Mouse (Mus musculus) layer of hippocampus, postnatal 36 days (tissue): ENCODE measurements around the gene Clpx. TPM values are rescaled to one million over a fixed set of nuclear protein-coding genes. Genes with fewer than 3 reads are reported as not detected.

Source experiments
- DNase-seq, 2 experiments: peaks; one replicate each; pipeline ENCODE4 v3.0.0; 2022
- total RNA-seq, 2 experiments: library from RNA; stranded (reverse); gene quantifications; 2 replicates each; pipeline ENCODE4 v1.2.3; 2021

Gene Clpx
- total RNA-seq, 2 experiments from 2014 or later: 31.8 to 32.2 TPM

DNA sequence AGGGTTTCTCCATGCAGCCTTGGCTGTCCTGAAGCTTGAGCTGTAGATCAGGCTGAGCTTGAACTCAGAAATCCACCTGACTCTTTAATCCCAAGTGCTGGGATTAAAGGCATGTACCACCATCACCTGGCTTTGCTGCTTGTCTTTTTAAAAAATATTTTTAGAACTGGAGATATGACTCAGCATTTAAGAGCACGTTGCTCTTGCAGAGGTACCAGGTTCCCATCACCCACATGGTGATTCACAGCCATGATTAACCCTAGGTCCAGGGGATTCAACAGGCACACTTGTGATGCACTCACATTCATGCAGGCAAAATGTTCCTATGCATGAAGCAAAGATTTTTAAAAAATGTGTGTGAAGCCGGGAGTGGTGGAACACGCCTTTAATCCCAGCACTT lies 1.6 kb upstream of the Clpx start:
- no peak for DNase-seq

- DNase-seq: no peak
These were observed 941 bp upstream of the Clpx start for GRCm38 (mm10) chr9:65293119-65293518.

DNA sequence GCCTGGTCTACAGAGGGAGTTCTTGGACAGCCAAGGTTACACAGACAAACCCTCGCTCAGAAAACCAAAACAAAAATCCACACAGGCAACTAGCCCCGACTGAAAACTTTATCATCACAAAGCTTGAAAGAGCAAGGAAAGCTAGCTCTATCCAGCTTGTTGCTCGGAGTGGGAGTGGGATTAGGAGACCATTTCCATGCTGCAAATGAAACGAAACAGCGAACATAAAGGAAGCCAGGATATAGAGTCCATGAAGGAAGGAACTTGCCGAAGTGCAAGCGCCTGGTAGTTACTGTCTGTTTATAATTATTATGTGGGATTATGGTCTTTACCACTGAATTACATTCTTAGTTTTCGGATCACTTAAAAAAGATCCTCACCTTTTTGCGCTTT lies 484 bp upstream of the Clpx start:
- no peak for DNase-seq

DNA sequence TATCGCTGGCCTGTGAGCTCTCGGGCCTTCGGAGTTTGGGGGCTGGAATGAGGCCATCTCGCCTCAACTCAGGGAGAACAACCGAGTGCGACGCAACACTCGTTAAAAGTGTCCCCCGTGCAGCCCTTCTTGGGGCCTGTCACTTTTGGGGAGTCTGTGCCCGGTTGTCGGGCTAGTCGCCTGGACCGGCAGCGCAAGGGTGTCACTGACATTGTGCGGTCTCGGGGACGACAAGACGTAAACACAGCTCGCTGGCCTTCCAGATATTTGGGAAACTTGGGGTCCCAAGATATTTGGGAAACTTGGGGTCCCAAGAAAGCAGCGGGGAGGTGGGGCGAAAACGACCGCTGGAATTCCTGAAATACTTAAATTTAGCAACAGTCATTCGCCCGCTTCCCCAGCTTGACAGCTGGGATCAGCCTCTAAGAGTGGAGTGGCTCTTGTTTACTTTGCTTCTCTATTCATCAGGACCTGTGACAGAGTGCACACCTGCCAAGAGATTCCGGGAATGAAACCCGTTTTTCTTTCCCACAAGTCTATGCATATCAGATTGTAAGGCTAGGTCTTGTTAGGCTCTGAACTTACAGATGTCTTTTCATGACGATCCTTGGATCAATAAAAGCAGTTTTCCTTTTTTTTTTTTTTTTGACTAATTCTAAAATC lies 787 bp downstream of the Clpx start:
- DNase-seq: no peak

- DNase-seq: no peak
These were observed 3.0 kb downstream of the Clpx start for GRCm38 (mm10) chr9:65297056-65297455.

DNA sequence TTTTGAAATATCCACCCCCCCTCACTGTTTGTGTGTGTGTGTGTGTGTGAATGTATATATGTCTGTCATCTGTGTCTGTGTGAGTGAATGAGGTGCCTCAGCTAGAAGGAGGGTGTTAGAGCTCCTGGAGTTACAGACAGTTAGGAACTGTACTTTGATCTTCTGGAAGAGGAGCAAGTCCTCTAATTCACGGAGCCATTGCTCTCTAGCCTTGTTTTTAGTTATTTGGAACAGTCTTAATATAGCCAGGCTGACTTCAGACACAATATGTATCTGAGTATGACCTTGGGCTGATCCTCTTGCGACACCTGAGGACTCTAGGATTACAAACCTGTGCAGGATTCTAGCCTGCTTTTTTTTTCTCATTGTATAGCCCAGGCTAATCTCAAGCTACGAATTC lies 4.7 kb downstream of the Clpx start:
- DNase-seq: no peak

GRCm38 (mm10) chr9:65299650-65300049 lies 5.6 kb downstream of the Clpx start:
- no peak for DNase-seq

DNA sequence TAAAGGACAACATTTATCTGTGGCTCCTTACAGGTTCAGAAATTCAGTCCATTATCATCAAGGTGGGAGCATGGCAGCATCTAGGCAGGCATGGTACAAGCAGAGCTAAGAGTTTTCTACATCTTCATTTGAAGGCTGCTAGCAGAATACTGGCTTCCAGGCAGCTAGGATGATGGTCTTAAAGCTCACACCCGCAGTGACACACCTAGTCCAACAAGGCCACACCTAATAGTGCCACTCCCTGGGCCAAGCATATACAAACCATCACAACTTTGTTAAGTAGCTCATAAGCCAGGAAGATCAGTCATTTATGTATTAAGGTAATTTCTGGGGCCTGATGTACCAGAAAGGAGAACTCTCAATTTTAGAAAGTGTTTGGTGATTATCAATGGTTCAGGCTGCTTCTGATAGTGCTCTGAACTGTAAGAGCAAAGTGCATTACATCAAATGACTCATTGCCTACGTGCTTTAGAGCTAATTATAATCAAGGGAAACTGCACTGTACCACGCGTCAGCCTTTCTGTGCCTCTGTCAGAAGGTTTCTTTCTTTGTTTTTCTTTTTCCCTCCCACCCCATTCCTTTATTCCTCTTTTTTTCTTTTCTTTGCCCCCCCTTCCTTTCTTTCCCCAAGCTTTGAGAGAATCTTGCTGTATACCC lies 8.4 kb downstream of the Clpx start:
- no peak for DNase-seq

- DNase-seq: no peak
These were observed 9.5 kb downstream of the Clpx start for GRCm38 (mm10) chr9:65303586-65303985.

GRCm38 (mm10) chr9:65304300-65304699 lies 10.2 kb downstream of the Clpx start:
- DNase-seq: no peak

DNA sequence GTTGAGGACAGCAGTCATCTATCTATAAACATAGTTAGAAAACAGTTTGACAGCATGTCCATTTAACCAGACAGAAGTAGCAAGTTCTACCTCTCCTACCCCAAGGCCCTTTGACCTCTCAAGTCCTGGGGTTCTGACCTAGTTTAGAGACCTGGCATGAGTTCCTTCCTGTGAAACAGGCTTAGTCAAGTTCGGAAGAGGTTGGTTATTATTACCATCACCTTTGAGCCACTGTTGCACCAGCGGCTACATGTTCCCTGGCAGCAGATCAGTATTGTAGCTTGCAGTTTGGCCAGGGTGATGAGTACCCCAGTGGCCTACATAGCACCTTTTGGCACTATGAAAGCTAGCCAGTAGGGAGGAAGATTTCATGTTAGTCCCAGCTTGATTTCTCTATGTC lies 12.6 kb downstream of the Clpx start:
- DNase-seq: no peak

DNA sequence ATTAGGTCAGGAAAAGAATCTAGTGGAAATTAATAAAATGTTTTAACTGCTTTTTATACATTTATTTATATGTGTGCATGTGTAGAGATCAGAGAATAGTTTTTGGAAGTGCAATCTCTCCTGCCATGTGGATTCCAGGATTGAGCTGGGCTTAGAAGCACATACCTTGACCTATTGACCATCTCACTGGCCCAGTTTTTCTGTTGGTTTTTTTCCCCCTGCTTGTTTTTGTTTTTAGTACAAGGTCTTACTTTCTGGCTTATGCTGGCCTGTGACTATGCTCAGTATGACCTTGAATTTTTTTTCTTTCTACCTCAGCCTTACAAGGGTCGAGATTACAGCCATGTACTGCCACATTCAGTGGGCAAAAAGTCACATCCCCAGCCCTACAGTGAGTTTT lies 14.0 kb downstream of the Clpx start:
- DNase-seq: no peak

GRCm38 (mm10) chr9:65312669-65313357 lies 18.8 kb downstream of the Clpx start:
- no peak for DNase-seq

DNA sequence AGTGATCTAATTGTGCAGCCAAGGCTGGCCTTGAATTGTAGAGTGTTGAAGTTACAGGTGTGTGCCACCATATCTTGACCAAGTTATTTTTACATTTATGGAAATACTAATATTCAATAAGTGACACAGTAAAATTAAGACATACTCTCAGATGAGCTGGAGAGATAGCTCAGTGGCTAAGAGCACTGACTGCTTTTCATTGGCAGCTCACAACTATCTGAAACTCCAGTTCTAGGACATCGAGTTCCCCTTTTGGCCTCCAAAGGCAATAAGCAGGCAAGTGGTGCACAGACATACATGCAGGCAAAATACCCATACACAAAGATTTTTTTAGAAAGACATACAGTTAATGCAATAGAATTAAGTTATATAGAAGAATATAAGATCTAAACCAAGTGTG lies 19.8 kb downstream of the Clpx start:
- DNase-seq: no peak

GRCm38 (mm10) chr9:65322255-65322900 lies 28.3 kb downstream of the Clpx start:
- no peak for DNase-seq

- DNase-seq: no peak
These were observed 31.9 kb downstream of the Clpx start for GRCm38 (mm10) chr9:65325971-65326370.

DNA sequence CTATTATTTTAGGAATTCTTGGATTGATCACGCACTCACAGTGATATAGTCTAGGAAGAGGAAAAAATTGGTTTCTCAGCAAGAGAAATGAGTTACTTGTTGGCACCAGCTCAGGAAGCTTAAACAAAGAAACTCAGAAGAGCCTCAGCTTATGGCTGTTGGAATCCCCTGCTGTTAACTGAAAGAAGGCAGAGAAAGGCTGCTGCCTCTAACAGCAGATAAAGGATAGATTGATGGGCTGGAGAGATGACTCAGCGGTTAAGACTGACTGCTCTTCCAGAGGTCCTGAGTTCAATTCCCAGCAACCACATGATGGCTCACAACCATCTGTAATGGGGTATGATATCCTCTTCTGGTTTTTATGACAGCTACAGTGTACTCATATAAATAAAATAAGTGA lies 33.3 kb downstream of the Clpx start:
- DNase-seq: no peak

- no peak for DNase-seq
These were observed 39.9 kb downstream of the Clpx start for GRCm38 (mm10) chr9:65333958-65334357.

DNA sequence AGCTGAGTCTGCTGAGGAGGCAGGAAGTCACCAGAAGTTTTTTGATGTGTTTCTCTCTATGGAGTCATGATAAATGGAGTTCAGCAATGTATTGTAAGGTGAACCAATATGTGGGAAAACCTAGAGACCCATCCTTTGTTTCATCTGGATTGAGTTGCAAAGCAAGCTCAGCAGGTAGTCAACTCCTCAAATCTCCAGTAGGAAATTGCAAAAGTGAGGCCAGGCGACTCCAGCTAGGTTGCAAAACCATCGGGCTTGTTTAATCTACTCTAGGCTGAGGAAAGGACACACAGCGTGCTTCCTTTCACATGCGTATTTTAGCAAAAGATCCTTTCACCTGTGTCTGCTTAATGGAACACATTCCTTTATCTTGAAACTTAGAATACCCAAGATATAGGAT lies 45.1 kb downstream of the Clpx start:
- DNase-seq: no peak

DNA sequence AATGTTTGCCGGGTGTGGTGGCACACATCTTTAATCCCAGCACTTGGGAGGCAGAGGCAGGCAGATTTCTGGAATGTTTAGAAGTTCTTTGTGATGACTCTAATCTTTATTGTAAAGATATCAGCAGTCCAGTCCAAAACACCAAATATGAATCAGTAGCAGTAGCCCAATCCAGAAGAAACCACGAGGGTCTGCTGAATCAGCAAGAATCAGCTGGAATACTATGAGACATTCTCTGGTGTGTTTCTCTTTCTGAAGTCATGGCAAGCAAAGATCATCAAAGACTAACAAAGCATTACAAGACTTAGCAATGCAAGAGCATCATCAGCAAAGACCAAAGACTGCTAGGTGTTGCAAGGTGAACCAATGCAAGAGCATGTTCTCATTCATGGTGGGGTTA lies 46.4 kb downstream of the Clpx start:
- DNase-seq: no peak

DNA sequence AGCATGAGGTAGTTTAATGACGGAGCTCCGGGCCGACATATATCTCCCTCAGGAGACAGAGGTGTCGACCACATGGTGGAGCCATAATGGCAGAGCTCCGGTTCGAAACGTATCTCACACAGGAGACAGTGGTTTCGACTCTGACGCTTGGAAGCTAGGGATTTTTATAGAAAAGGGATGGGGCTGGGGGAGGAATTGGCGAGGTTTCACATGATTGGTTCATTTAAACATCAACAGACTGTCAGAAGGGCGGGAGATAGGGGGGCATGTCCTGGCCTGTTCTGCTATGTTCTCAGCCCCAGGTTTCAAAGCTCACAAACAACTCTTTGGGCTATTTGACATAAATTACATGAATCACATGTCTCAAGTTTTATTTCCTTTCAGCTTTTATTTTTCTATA lies 51.4 kb downstream of the Clpx start:
- DNase-seq: peak in 1 of 2 experiments; percentile 5

DNA sequence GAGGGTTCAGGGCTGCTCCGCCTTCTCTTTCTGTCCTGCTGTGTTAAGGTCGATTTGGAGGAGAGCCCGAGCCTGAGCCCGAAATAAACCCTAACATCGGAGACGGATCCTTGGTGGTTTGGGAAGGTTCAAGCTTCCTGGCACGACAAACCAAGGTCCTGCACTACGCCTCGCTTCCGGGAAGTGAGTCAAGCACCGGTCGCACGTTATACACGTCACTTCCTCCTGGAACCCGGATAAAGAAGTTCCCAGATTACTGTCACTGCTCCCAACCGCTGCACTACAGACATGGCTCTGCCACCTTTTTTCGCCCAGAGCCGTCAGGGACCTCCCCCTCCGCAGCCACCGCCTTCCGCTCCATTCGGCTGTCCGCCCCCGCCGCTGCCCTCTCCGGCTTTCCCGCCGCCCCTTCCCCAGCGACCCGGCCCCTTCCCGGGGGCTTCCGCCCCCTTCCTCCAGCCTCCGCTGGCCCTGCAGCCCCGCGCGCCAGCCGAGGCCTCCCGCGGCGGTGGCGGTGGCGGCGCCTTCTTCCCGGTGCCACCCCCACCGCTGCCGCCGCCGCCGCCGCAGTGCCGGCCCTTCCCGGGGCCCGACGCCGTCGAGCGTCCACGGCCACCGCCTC lies 51.9 kb downstream of the Clpx start, which contains the start of gene Pdcd7:
Pdcd7 (plus strand) TSS at position 251 of the 622 bp plus-strand sequence.
- DNase-seq: peak; percentile 93 to 96
